Mouse (Mus musculus) testis, adult 2 months (tissue): Measurements from ENCODE around the gene Zfp655. TPM values are rescaled to one million over a fixed set of nuclear protein-coding genes. Genes with fewer than 3 reads are reported as not detected.

ENCODE experiments used
- H3K27ac ChIP-seq: fragments of 200-500 bp; 2 replicates; pipeline ENCODE4 v1.5.1; 2012; ENCODE audit warnings: low read depth, low read length; ENCODE audit not compliant: control insufficient read depth, insufficient read depth
- H3K27me3 ChIP-seq: fragments of 200-500 bp; 2 replicates; pipeline ENCODE4 v1.6.1; 2012; ENCODE audit warnings: mild to moderate bottlenecking, low read length, moderate library complexity; ENCODE audit not compliant: control insufficient read depth, insufficient read depth
- H3K36me3 ChIP-seq: fragments of 200-500 bp; 2 replicates; pipeline ENCODE4 v1.6.1; 2012; ENCODE audit warnings: mild to moderate bottlenecking, low read length; ENCODE audit not compliant: control insufficient read depth, insufficient read depth
- H3K4me1 ChIP-seq: fragments of 200-500 bp; 2 replicates; pipeline ENCODE4 v1.6.1; 2012; ENCODE audit warnings: low read length; ENCODE audit not compliant: control insufficient read depth, insufficient read depth
- H3K4me3 ChIP-seq: fragments of 200-500 bp; 2 replicates; pipeline ENCODE4 v1.5.1; 2012; ENCODE audit warnings: low read depth, mild to moderate bottlenecking, low read length, moderate library complexity, mixed read lengths; ENCODE audit not compliant: control insufficient read depth
- CTCF ChIP-seq: fragments of 200-500 bp; IDR thresholded peaks from 2 replicates; pipeline ENCODE4 v1.5.1; 2012; ENCODE audit warnings: low read depth, mild to moderate bottlenecking, inconsistent platforms, low read length, moderate library complexity; ENCODE audit not compliant: control insufficient read depth, insufficient read depth, insufficient replicate concordance
- POLR2A ChIP-seq: fragments of 200-500 bp; IDR thresholded peaks from 2 replicates; pipeline ENCODE4 v1.6.1; 2012; ENCODE audit warnings: low read depth, mild to moderate bottlenecking, inconsistent platforms, low read length, moderate library complexity; ENCODE audit not compliant: control insufficient read depth
- polyA plus RNA-seq: library from polyadenylated mRNA; depleted of rRNA; stranded (reverse); fragments of >200 nt; gene quantifications from 2 replicates; pipeline ENCODE4 v1.2.3, GENCODE M21; 2012

Gene Zfp655
- polyA plus RNA-seq, 1 experiment, result 7.4 TPM

DNA sequence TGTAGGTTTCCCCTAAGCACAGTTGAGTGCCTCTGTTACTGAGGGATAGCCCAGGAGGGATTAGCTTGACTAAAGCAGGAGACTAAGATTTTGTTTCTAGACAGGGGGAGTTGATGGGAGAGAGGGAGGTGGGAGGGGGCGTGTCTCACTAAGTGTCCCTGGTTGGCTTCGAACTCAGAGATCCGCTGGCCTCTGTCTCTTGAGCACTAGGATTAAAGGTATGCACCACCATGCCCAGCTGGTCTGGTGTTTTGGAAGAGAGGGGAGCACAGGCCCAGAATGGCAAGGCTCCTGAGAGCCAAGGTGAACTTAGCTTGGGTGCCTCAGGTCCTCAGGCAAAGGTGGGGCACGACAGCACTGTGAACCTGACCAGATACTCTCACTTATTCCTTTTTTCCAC, 20.2 kb upstream of the Zfp655 start:
- Histone ChIP-seq H3K27me3 (no peaks in the 10 kb centered on the region), H3K36me3 (peaks cover 4% of the 10 kb centered on the region; the same call in 1 of the 2 replicates), H3K4me3 (no peak overlapping the region), H3K27ac (no peak overlapping the region), H3K4me1 (no peaks in the 10 kb centered on the region; the same call in 1 of the 2 replicates)
- TF ChIP-seq POLR2A, result no peak
- TF ChIP-seq CTCF, result no peak

DNA sequence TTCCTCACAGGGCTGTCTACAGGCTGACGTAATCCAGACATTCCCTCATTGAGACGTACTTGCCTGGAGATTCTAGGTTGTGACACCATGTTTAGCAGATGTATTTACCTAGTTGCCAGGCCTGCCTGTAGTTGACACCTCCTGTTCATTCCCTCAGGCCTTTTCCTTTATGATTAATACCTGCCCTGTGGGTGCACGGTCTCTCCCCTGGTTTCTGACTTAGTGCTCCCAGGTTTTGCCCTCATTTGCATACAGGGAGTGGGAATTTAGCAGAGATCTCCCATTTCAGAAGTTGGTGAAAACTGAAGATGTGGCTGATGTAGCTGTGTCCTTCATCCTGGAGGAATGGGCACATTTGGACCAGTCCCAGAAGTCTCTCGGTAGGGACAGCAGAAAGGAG, 19.3 kb upstream of the Zfp655 start:
- H3K27me3 ChIP-seq, result no peaks in the 10 kb centered on the region
- H3K4me3 ChIP-seq, result no peak overlapping the region
- no peaks in the 10 kb centered on the region; the same call in 1 of the 2 replicates for H3K4me1 ChIP-seq
- TF ChIP-seq POLR2A (no peak), CTCF (no peak)
- no peak overlapping the region for H3K27ac ChIP-seq
- H3K36me3 ChIP-seq, result peaks cover 4% of the 10 kb centered on the region; the same call in 1 of the 2 replicates

DNA sequence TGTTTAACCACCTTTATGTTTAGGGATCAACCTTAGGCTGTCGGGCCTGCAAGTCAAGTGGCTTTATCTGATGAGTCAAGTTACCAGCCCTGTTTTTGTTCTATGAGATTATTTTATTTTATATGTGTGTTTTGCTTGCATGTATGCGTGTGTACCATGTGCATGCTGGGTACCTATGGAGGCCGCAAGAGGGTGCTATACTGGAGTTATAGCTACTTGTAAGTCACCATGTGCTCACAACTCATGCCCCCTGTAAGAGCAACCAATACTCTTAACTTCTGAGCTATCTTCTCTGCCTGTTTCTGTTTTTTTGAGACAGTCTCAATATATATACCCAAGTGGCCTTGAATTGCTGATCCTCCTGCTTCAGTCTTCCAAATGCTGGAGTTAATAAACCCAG, 18.0 kb upstream of the Zfp655 start:
- Histone ChIP-seq H3K27ac (no peak overlapping the region), H3K4me1 (no peaks in the 10 kb centered on the region), H3K4me3 (no peak overlapping the region), H3K27me3 (no peaks in the 10 kb centered on the region), H3K36me3 (peaks cover 2% of the 10 kb centered on the region; the same call in 1 of the 2 replicates)
- TF ChIP-seq POLR2A (no peak), CTCF (no peak)

DNA sequence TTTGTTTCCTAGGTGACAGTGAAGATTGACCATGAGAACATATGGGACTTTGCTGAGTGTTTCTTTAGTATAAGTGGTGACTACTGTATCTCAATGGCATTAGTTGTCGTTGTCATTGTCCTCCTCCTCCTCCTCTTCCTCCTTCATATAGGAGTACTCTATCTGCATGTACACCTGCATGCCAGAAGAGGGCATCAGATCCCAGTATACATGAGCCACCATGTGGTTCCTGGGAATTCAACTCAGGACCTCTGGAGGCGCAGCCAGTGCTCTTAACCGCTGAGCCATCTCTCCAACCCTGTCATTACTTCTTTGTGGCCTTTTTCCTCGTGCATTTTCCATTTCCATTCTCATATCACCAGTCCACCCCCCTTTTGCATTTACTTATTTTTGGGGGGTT, 16.8 kb upstream of the Zfp655 start:
- Histone ChIP-seq H3K4me3 (no peak overlapping the region), H3K27ac (no peak overlapping the region), H3K4me1 (no peaks in the 10 kb centered on the region), H3K27me3 (no peaks in the 10 kb centered on the region), H3K36me3 (peaks cover 2% of the 10 kb centered on the region; the same call in 1 of the 2 replicates)
- no peak for TF ChIP-seq POLR2A
- no peak for TF ChIP-seq CTCF

DNA sequence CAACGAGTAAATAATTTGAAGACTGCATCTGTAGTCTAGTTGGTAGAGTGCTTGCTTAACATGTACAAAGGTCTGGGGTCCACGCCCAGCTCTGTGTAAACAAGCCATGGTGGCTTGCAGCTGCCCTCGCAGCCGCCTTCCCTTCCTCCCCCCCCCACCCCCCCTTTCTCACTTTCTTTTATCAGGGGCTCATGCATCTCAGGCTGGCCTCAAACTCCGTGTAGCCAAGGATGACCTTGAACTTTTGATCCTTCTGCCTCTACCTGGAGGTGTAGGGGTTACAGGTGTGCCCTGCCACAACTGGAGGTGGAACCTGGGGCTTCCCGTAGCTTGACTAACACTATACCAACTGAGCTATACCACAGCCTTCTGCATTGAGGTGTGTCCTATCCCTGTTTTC, 13.8 kb upstream of the Zfp655 start:
- Histone ChIP-seq H3K4me3 (no peak overlapping the region), H3K36me3 (peaks cover 2% of the 10 kb centered on the region), H3K27ac (no peak overlapping the region), H3K4me1 (no peaks in the 10 kb centered on the region), H3K27me3 (no peaks in the 10 kb centered on the region)
- no peak for TF ChIP-seq POLR2A
- TF ChIP-seq CTCF, result no peak

DNA sequence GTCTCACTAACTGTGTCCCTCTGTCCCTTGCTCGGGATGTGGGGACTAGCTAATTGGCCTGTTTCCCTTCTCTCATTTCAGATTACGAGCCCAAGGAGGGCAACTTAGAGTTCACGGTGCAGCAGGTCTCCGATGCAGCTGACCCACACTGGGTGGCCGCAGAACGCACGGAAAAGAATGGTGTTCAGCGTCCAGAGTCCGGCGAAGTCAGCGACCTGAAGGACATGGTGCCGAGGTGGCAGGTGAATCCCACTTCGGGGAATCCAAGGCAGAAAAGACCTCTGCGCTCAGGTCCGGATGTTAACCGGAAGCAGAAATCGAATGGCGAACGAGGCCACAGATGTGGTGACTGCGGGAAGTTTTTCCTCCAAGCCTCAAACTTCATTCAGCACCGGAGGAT, 13.3 kb upstream of the Zfp655 start:
- Histone ChIP-seq H3K4me1 (no peaks in the 10 kb centered on the region), H3K36me3 (peaks cover 2% of the 10 kb centered on the region), H3K27me3 (no peaks in the 10 kb centered on the region), H3K4me3 (peak overlapping the region; percentile 37), H3K27ac (no peak overlapping the region)
- TF ChIP-seq POLR2A (no peak), CTCF (no peak)

DNA sequence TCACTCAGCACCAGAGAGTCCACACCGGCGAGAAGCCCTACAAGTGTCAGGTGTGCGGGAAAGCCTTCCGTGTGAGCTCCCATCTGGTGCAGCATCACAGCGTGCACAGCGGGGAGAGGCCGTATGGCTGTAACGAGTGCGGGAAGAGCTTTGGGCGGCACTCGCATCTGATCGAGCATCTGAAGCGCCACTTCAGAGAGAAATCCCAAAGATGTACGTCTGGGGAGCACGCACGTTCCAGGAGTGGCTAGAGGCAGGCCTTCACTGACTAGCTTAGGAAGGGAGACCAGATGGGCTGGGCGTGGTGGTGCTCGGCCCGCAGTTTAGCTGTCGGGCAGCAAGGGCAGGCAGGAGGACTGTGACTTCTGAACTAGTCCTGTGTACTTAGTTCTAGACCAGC, 12.8 kb upstream of the Zfp655 start:
- Histone ChIP-seq H3K27ac (no peak overlapping the region), H3K4me3 (peak overlapping the region; percentile 37), H3K27me3 (no peaks in the 10 kb centered on the region), H3K36me3 (peaks cover 2% of the 10 kb centered on the region), H3K4me1 (no peaks in the 10 kb centered on the region)
- TF ChIP-seq CTCF, result no peak
- TF ChIP-seq POLR2A, result no peak

DNA sequence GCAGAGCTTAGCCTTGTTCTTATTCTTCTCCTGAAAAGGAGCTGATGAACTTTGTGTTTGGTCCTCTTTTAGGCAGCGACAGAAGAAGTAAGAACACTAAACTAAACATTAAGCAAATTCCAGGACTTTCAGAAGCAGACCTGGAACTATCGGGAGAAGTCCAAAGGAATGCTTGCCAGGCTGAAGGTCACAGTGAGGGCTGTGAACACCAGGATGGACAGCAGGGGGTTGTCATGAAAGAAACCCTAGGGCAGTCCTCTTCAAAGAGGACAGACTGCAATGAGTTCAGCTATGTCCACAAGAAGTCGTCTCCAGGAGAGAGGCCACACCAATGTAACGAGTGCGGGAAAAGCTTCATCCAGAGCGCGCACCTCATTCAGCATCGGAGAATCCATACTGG, 11.5 kb upstream of the Zfp655 start:
- Histone ChIP-seq H3K4me3 (no peak overlapping the region), H3K36me3 (peaks cover 2% of the 10 kb centered on the region), H3K27me3 (no peaks in the 10 kb centered on the region), H3K27ac (no peak overlapping the region), H3K4me1 (no peaks in the 10 kb centered on the region)
- TF ChIP-seq CTCF (no peak), POLR2A (no peak)
